Mouse (Mus musculus) limb, embryonic 13.5 days (tissue): Measurements from ENCODE around the gene Ccm2l. TPM values are rescaled to one million over a fixed set of nuclear protein-coding genes. Genes with fewer than 3 reads are reported as not detected.

Experiments
- ATAC-seq: fragments of 200-750 bp; cut with Nextera tagmentation; 2 replicates; pipeline ENCODE4 v1.8.0; 2017; ENCODE audit warnings: low read depth, moderate number of reproducible peaks, moderate TSS enrichment; ENCODE audit not compliant: low FRiP score
- H3K27ac ChIP-seq: fragments of 300-500 bp; sonication (generic); 2 replicates; pipeline ENCODE4 v1.5.1; 2015; ENCODE audit warnings: inconsistent platforms, mild to moderate bottlenecking, moderate library complexity
- H3K27me3 ChIP-seq: fragments of 300-500 bp; sonication (generic); 2 replicates; pipeline ENCODE4 v1.6.1; 2015; ENCODE audit warnings: mild to moderate bottlenecking, inconsistent platforms
- H3K36me3 ChIP-seq: fragments of 300-500 bp; sonication (generic); 2 replicates; pipeline ENCODE4 v1.6.1; 2015; ENCODE audit warnings: inconsistent platforms, mild to moderate bottlenecking, moderate library complexity
- H3K4me1 ChIP-seq: fragments of 300-500 bp; sonication (generic); 2 replicates; pipeline ENCODE4 v1.6.1; 2015; ENCODE audit warnings: inconsistent platforms
- H3K4me2 ChIP-seq: fragments of 300-500 bp; sonication (generic); replicated peaks from 2 replicates; pipeline ENCODE4 v1.6.1; 2015; ENCODE audit warnings: inconsistent platforms, mild to moderate bottlenecking, moderate library complexity
- H3K4me3 ChIP-seq: fragments of 300-500 bp; sonication (generic); 2 replicates; pipeline ENCODE4 v1.5.1; 2015; ENCODE audit warnings: moderate library complexity, mild to moderate bottlenecking, inconsistent platforms
- H3K9ac ChIP-seq: fragments of 300-500 bp; sonication (generic); 2 replicates; pipeline ENCODE4 v1.6.1; 2015; ENCODE audit warnings: mild to moderate bottlenecking, inconsistent platforms
- H3K9me3 ChIP-seq: fragments of 300-500 bp; sonication (generic); 2 replicates; pipeline ENCODE4 v1.6.1; 2016; ENCODE audit warnings: inconsistent platforms
- WGBS: fragments of 180-500 bp; shearing (Covaris S2); methylation state at CpG from one replicate; pipeline ENCODE4 v1.1.7; 2015; 5-methylcytosine and 5-hydroxymethylcytosine counted together
- polyA plus RNA-seq: library from polyadenylated mRNA; unstranded; fragments of >200 nt; fragmentation: Nextera tagmentation; extraction: Ambion mirVana; gene quantifications from 2 replicates; pipeline ENCODE4 v1.2.1, GENCODE M21; 2015

Ccm2l gene
- polyA plus RNA-seq, 1 experiment from 2014 or later = 1.7 TPM

DNA sequence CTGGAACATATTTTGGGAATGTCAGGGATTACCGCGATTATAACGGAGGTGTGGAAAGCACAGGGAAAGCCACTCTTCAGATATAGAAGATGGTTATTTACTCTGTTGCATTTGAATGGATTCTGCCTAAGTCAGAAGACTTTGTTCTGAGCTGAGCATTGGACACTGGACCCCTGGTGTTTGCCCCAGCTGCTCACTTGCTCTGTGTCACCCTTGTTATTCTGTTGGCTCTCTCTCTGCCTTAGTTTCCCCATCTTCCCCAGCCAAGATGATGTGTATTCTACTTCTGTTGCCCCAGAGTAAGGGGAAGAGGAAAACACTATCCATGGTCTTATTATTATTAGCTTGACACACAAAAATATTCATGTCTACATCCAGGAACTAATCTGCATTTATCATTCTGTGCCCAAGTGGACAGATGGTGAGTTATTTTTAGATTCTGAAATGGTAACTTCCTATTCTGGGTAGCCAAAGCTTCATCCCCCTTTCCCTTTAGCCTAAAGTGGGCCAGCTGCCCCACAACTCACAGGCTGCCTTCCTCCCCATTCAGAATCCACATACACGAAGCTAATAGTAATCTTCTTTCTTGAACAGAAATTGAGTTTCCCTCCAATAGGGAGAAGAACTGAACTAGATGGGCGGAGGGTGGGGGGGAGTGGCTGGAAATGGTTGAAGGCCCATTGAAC lies 32.1 kb upstream of the Ccm2l start:
- H3K4me2 ChIP-seq = no peak overlapping the region
- H3K4me1 ChIP-seq = peaks cover 7% of the 10 kb centered on the region
- no peak for ATAC-seq
- 65% methylated on average over 5 of the region's 5 CpGs for WGBS
- H3K27ac ChIP-seq = no peak overlapping the region
- H3K36me3 ChIP-seq = no peaks in the 10 kb centered on the region
- H3K9me3 ChIP-seq = no peaks in the 10 kb centered on the region
- peaks cover 91% of the 10 kb centered on the region for H3K27me3 ChIP-seq
- no peak overlapping the region for H3K4me3 ChIP-seq
- no peak overlapping the region for H3K9ac ChIP-seq

- Histone ChIP-seq H3K36me3 (no peaks in the 10 kb centered on the region), H3K27me3 (peaks cover 61% of the 10 kb centered on the region), H3K4me3 (no peak overlapping the region), H3K27ac (no peak overlapping the region), H3K4me2 (no peak overlapping the region), H3K9ac (no peak overlapping the region), H3K4me1 (peaks cover 5% of the 10 kb centered on the region), H3K9me3 (no peaks in the 10 kb centered on the region)
- no peak for ATAC-seq
- WGBS = 20% methylated on average over 2 of the region's 2 CpGs
Observed at GRCm38 (mm10) chr2:153036690-153037089, 29.1 kb upstream of the Ccm2l start.

- Histone ChIP-seq H3K9me3 (no peaks in the 10 kb centered on the region), H3K27me3 (peaks cover 20% of the 10 kb centered on the region)
- WGBS = 44% methylated on average over 3 of the region's 3 CpGs
Observed at GRCm38 (mm10) chr2:153043886-153044285, 21.9 kb upstream of the Ccm2l start.

GRCm38 (mm10) chr2:153045884-153046299 lies 19.9 kb upstream of the Ccm2l start:
- Histone ChIP-seq H3K27ac (no peak overlapping the region), H3K4me3 (no peak overlapping the region), H3K9ac (no peak overlapping the region), H3K9me3 (no peaks in the 10 kb centered on the region), H3K36me3 (no peaks in the 10 kb centered on the region), H3K27me3 (peaks cover 40% of the 10 kb centered on the region), H3K4me2 (no peak overlapping the region), H3K4me1 (peaks cover 17% of the 10 kb centered on the region; the same call in 1 of the 2 replicates)
- WGBS = 26% methylated on average over 8 of the region's 8 CpGs
- ATAC-seq = peak; percentile 40; the same call in 1 of the 2 replicates

More at GRCm38 (mm10) chr2:153043886-153044285, 21.9 kb upstream of the Ccm2l start:
- peaks cover 9% of the 10 kb centered on the region; the same call in 1 of the 2 replicates for H3K4me1 ChIP-seq
- no peak overlapping the region for H3K27ac ChIP-seq
- no peak overlapping the region for H3K4me2 ChIP-seq
- H3K4me3 ChIP-seq = no peak overlapping the region
- H3K9ac ChIP-seq = no peak overlapping the region
- no peaks in the 10 kb centered on the region for H3K36me3 ChIP-seq
- no peak for ATAC-seq

GRCm38 (mm10) chr2:153047828-153048465 lies 17.8 kb upstream of the Ccm2l start:
- peaks cover 23% of the 10 kb centered on the region; the same call in 1 of the 2 replicates for H3K4me1 ChIP-seq
- H3K4me3 ChIP-seq = no peak overlapping the region
- 0 out of 2 replicates have a peak overlapping the region, but pooled peaks have one; percentile 4 for H3K9ac ChIP-seq
- H3K36me3 ChIP-seq = no peaks in the 10 kb centered on the region
- no peaks in the 10 kb centered on the region for H3K9me3 ChIP-seq
- peaks cover 60% of the 10 kb centered on the region for H3K27me3 ChIP-seq
- no peak overlapping the region for H3K4me2 ChIP-seq
- 43% methylated on average over 17 of the region's 17 CpGs for WGBS
- H3K27ac ChIP-seq = no peak overlapping the region
- ATAC-seq = no peak

GRCm38 (mm10) chr2:153049288-153049996 lies 16.3 kb upstream of the Ccm2l start:
- Histone ChIP-seq H3K9ac (no peak overlapping the region), H3K4me3 (no peak overlapping the region), H3K27ac (no peak overlapping the region), H3K27me3 (peaks cover 75% of the 10 kb centered on the region), H3K4me2 (no peak overlapping the region), H3K9me3 (no peaks in the 10 kb centered on the region), H3K4me1 (peaks cover 23% of the 10 kb centered on the region; the same call in 1 of the 2 replicates), H3K36me3 (no peaks in the 10 kb centered on the region)
- 33% methylated on average over 9 of the region's 9 CpGs for WGBS
- ATAC-seq = no peak

- no peak overlapping the region for H3K4me2 ChIP-seq
- peaks cover 23% of the 10 kb centered on the region; the same call in 1 of the 2 replicates for H3K4me1 ChIP-seq
- peaks cover 81% of the 10 kb centered on the region for H3K27me3 ChIP-seq
- H3K27ac ChIP-seq = no peak overlapping the region
- ATAC-seq = no peak
- H3K9ac ChIP-seq = no peak overlapping the region
- 92% methylated on average over 4 of the region's 4 CpGs for WGBS
- no peaks in the 10 kb centered on the region for H3K36me3 ChIP-seq
- no peak overlapping the region for H3K4me3 ChIP-seq
- no peaks in the 10 kb centered on the region for H3K9me3 ChIP-seq
Observed at GRCm38 (mm10) chr2:153049997-153050358, 15.8 kb upstream of the Ccm2l start.

DNA sequence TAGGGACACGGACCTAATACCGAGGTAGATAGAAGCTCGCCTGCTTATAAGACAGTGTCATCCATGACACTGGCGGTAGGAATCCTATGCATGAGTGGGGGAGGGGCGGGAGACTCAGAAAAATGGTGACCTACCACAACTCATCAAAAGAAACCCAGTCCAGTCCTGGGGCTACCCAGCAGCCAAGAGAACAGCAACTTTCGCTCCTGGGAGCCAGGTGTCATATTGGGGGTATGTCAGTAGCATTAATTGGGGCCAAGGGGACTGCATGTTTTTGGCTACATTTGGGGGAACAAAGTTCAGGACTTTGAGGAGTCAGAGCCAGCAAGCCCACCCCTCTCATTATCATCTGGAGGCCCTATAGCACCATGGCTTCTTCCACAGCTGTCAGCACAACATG lies 14.7 kb upstream of the Ccm2l start:
- H3K9me3 ChIP-seq = no peaks in the 10 kb centered on the region
- H3K4me3 ChIP-seq = no peak overlapping the region
- no peak overlapping the region for H3K27ac ChIP-seq
- no peaks in the 10 kb centered on the region for H3K36me3 ChIP-seq
- 76% methylated on average over 6 of the region's 6 CpGs for WGBS
- H3K9ac ChIP-seq = no peak overlapping the region
- H3K4me2 ChIP-seq = no peak overlapping the region
- peaks cover 18% of the 10 kb centered on the region; the same call in 1 of the 2 replicates for H3K4me1 ChIP-seq
- H3K27me3 ChIP-seq = peaks cover 83% of the 10 kb centered on the region
- no peak for ATAC-seq

DNA sequence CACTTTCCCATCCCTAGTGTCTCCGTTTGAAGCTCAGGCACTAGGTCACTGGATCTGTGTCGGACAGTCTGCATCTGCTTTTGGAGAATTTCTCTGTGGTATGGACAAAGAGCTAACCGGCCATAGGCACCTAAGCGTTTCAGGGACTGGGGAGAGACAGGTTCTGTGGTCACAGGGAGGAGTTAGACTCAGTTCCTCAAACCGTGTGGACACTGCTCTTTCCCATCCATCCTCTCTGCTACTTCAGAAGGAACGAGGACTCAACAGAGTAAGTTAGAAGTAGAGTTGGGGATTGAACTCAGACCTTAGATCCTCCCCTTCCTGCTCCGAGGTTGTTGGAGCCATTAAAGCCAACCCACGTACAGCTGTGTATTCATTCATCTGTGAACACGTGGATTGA lies 14.2 kb upstream of the Ccm2l start:
- Histone ChIP-seq H3K4me2 (no peak overlapping the region), H3K4me1 (peaks cover 14% of the 10 kb centered on the region; the same call in 1 of the 2 replicates), H3K9me3 (no peaks in the 10 kb centered on the region), H3K4me3 (no peak overlapping the region), H3K9ac (no peak overlapping the region), H3K27ac (no peak overlapping the region), H3K27me3 (peaks cover 82% of the 10 kb centered on the region), H3K36me3 (no peaks in the 10 kb centered on the region)
- WGBS = 81% methylated on average over 9 of the region's 9 CpGs
- no peak for ATAC-seq

GRCm38 (mm10) chr2:153052700-153053351 lies 12.9 kb upstream of the Ccm2l start:
- Histone ChIP-seq H3K9me3 (no peaks in the 10 kb centered on the region), H3K27me3 (peaks cover 74% of the 10 kb centered on the region), H3K4me2 (peak overlapping the region; percentile 28; the same call in 1 of the 2 replicates), H3K4me1 (peaks cover 14% of the 10 kb centered on the region; the same call in 1 of the 2 replicates), H3K27ac (no peak overlapping the region), H3K36me3 (no peaks in the 10 kb centered on the region), H3K4me3 (peak overlapping the region; percentile 12; the same call in 1 of the 2 replicates), H3K9ac (no peak overlapping the region)
- 7% methylated on average over 30 of the region's 30 CpGs for WGBS
- ATAC-seq = no peak

DNA sequence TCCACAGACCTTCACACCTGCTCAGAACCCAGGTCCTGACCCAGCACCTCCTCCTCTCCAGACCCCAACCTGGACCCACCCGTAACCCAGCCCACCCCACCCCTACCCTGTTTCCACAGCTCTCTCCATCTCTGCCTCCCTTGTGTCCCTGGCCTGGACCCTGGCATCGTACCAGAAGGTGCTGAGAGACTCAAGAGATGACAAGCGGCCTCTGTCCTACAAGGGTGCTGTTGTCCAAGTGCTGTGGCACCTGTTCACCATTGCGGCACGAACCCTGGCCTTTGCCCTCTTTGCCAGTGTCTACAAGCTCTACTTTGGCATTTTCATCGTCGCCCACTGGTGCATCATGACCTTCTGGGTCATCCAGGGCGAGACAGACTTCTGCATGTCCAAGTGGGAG lies 11.9 kb upstream of the Ccm2l start:
- H3K36me3 ChIP-seq = no peaks in the 10 kb centered on the region
- H3K27ac ChIP-seq = no peak overlapping the region
- no peak overlapping the region for H3K4me2 ChIP-seq
- no peaks in the 10 kb centered on the region for H3K9me3 ChIP-seq
- peaks cover 14% of the 10 kb centered on the region; the same call in 1 of the 2 replicates for H3K4me1 ChIP-seq
- H3K9ac ChIP-seq = no peak overlapping the region
- H3K4me3 ChIP-seq = no peak overlapping the region
- H3K27me3 ChIP-seq = peaks cover 71% of the 10 kb centered on the region
- WGBS = 88% methylated on average over 8 of the region's 8 CpGs
- no peak for ATAC-seq
